Mouse (Mus musculus) lung, embryonic 14.5 days (tissue): ENCODE measurements around the gene Negr1. TPM values are rescaled to one million over a fixed set of nuclear protein-coding genes. Genes with fewer than 3 reads are reported as not detected.
A peak's percentile ranks its signal among the peaks of the same experiment; 100 is the strongest.

Experiments used
- ATAC-seq: fragments of 200-750 bp; cut with Nextera tagmentation; 2 replicates; pipeline ENCODE4 v1.8.0; 2017; ENCODE audit warnings: mild to moderate bottlenecking, moderate TSS enrichment, moderate library complexity; ENCODE audit not compliant: insufficient read depth
- DNase-seq: peaks from one replicate; pipeline ENCODE4 v3.0.0-alpha.2; 2015
- H3K27ac ChIP-seq: fragments of 300-500 bp; sonication (generic); 2 replicates; pipeline ENCODE4 v1.5.1; 2014; ENCODE audit warnings: low read depth, mild to moderate bottlenecking, moderate library complexity
- H3K27me3 ChIP-seq: fragments of 300-500 bp; sonication (generic); 2 replicates; pipeline ENCODE4 v1.6.1; 2014; ENCODE audit warnings: low read length, control low read depth; ENCODE audit not compliant: insufficient read depth
- H3K36me3 ChIP-seq: fragments of 300-500 bp; sonication (generic); 2 replicates; pipeline ENCODE4 v1.6.1; 2014; ENCODE audit warnings: control low read depth; ENCODE audit not compliant: insufficient read depth
- H3K4me1 ChIP-seq: fragments of 300-500 bp; sonication (generic); 2 replicates; pipeline ENCODE4 v1.6.1; 2014; ENCODE audit warnings: antibody characterized with exemption, control low read depth; ENCODE audit not compliant: insufficient read depth
- H3K4me2 ChIP-seq: fragments of 300-500 bp; sonication (generic); 2 replicates; pipeline ENCODE4 v1.6.1; 2014; ENCODE audit warnings: mild to moderate bottlenecking
- H3K4me3 ChIP-seq: fragments of 300-500 bp; sonication (generic); 2 replicates; pipeline ENCODE4 v1.5.1; 2014; ENCODE audit warnings: low read depth, low read length
- H3K9ac ChIP-seq: fragments of 300-500 bp; sonication (generic); 2 replicates; pipeline ENCODE4 v1.6.1; 2014
- H3K9me3 ChIP-seq: fragments of 300-500 bp; sonication (generic); 2 replicates; pipeline ENCODE4 v1.6.1; 2016; ENCODE audit warnings: low read depth, low read length, control low read depth
- CTCF ChIP-seq: IDR thresholded peaks from 2 replicates; pipeline ENCODE4 v1.5.1; 2016; ENCODE audit warnings: antibody characterized with exemption, low read depth
- WGBS: fragments of 180-500 bp; shearing (Covaris S2); extraction: QIAGEN DNeasy Blood & Tissue Kit; methylation state at CpG from one replicate; pipeline ENCODE4 v1.1.7; 2014; 5-methylcytosine and 5-hydroxymethylcytosine counted together
- polyA plus RNA-seq: library from polyadenylated mRNA; unstranded; fragments of >200 nt; fragmentation: Nextera tagmentation; extraction: Ambion mirVana; gene quantifications from 2 replicates; pipeline ENCODE4 v1.2.1, GENCODE M21; 2014

Negr1 gene
- polyA plus RNA-seq, 1 experiment from 2014 or later: 7.8 TPM

- H3K36me3 ChIP-seq: no peaks in the 10 kb centered on the region
- TF ChIP-seq CTCF: no peak
- WGBS: 83% methylated on average over 6 of the region's 6 CpGs
- H3K27me3 ChIP-seq: no peaks in the 10 kb centered on the region
- H3K27ac ChIP-seq: no peak overlapping the region
- DNase-seq: no peak
- no peak overlapping the region for H3K9ac ChIP-seq
- H3K4me1 ChIP-seq: no peaks in the 10 kb centered on the region
- H3K4me3 ChIP-seq: no peak overlapping the region
- no peak overlapping the region for H3K4me2 ChIP-seq
- no peak for ATAC-seq
- no peaks in the 10 kb centered on the region for H3K9me3 ChIP-seq
Measured at GRCm38 (mm10) chr3:157098417-157098816, 536.8 kb downstream of the Negr1 start.

GRCm38 (mm10) chr3:157104866-157105579, 543.4 kb downstream of the Negr1 start:
- Histone ChIP-seq H3K27me3 (no peaks in the 10 kb centered on the region), H3K36me3 (no peaks in the 10 kb centered on the region), H3K9me3 (no peaks in the 10 kb centered on the region), H3K9ac (no peak overlapping the region), H3K4me2 (no peak overlapping the region), H3K4me3 (no peak overlapping the region), H3K27ac (peak overlapping the region; percentile 70), H3K4me1 (no peaks in the 10 kb centered on the region)
- TF ChIP-seq CTCF: no peak
- peak; percentile 62 for ATAC-seq
- DNase-seq: peak; percentile 61
- WGBS: 37% methylated on average over 3 of the region's 3 CpGs

- no peak for TF ChIP-seq CTCF
- peak; percentile 72 for DNase-seq
- 24% methylated on average over 6 of the region's 6 CpGs for WGBS
- no peaks in the 10 kb centered on the region for H3K4me1 ChIP-seq
- peak overlapping the region; percentile 58; the same call in 1 of the 2 replicates for H3K27ac ChIP-seq
- no peaks in the 10 kb centered on the region for H3K9me3 ChIP-seq
- H3K4me3 ChIP-seq: no peak overlapping the region
- ATAC-seq: peak; percentile 75
- no peaks in the 10 kb centered on the region for H3K36me3 ChIP-seq
- H3K4me2 ChIP-seq: no peak overlapping the region
- H3K9ac ChIP-seq: no peak overlapping the region
- no peaks in the 10 kb centered on the region for H3K27me3 ChIP-seq
Measured at GRCm38 (mm10) chr3:157105580-157106264, 544.1 kb downstream of the Negr1 start.

GRCm38 (mm10) chr3:157108156-157108555, 546.6 kb downstream of the Negr1 start:
- TF ChIP-seq CTCF: no peak
- H3K4me2 ChIP-seq: no peak overlapping the region
- H3K4me3 ChIP-seq: no peak overlapping the region
- DNase-seq: no peak
- no peaks in the 10 kb centered on the region for H3K36me3 ChIP-seq
- H3K9ac ChIP-seq: no peak overlapping the region
- H3K27ac ChIP-seq: no peak overlapping the region
- H3K4me1 ChIP-seq: no peaks in the 10 kb centered on the region
- H3K9me3 ChIP-seq: no peaks in the 10 kb centered on the region
- H3K27me3 ChIP-seq: no peaks in the 10 kb centered on the region
- WGBS: 96% methylated on average over 2 of the region's 2 CpGs
- no peak for ATAC-seq

GRCm38 (mm10) chr3:157109308-157109707, 547.7 kb downstream of the Negr1 start:
- no peak overlapping the region for H3K27ac ChIP-seq
- no peaks in the 10 kb centered on the region for H3K4me1 ChIP-seq
- no peak overlapping the region for H3K4me2 ChIP-seq
- H3K9ac ChIP-seq: no peak overlapping the region
- peak; percentile 73 for TF ChIP-seq CTCF
- H3K9me3 ChIP-seq: no peaks in the 10 kb centered on the region
- H3K36me3 ChIP-seq: no peaks in the 10 kb centered on the region
- H3K4me3 ChIP-seq: no peak overlapping the region
- H3K27me3 ChIP-seq: no peaks in the 10 kb centered on the region
- peak; percentile 55; the same call in 1 of the 2 replicates for ATAC-seq
- peak; percentile 82 for DNase-seq

GRCm38 (mm10) chr3:157115105-157115760, 553.6 kb downstream of the Negr1 start:
- no peak for TF ChIP-seq CTCF
- Histone ChIP-seq H3K36me3 (no peaks in the 10 kb centered on the region), H3K27me3 (no peaks in the 10 kb centered on the region), H3K4me3 (no peak overlapping the region), H3K4me2 (no peak overlapping the region), H3K27ac (no peak overlapping the region), H3K4me1 (0 out of 2 replicates have a peak, but pooled peaks cover 2% of the 10 kb centered on the region), H3K9ac (no peak overlapping the region), H3K9me3 (no peaks in the 10 kb centered on the region)
- 40% methylated on average over 5 of the region's 5 CpGs for WGBS
- DNase-seq (no peak), ATAC-seq (peak; percentile 58; the same call in 1 of the 2 replicates)

GRCm38 (mm10) chr3:157116024-157116423, 554.4 kb downstream of the Negr1 start:
- no peak for DNase-seq
- Histone ChIP-seq H3K9me3 (no peaks in the 10 kb centered on the region), H3K27ac (no peak overlapping the region), H3K4me1 (0 out of 2 replicates have a peak, but pooled peaks cover 2% of the 10 kb centered on the region), H3K4me3 (no peak overlapping the region), H3K27me3 (no peaks in the 10 kb centered on the region), H3K36me3 (no peaks in the 10 kb centered on the region), H3K4me2 (no peak overlapping the region), H3K9ac (no peak overlapping the region)
- no peak for TF ChIP-seq CTCF
- 92% methylated on average over 1 of the region's 1 CpGs for WGBS
- no peak for ATAC-seq
